Mouse (Mus musculus): ENCODE data around the gene Hist1h2ag. TPM values are rescaled to one million over a fixed set of nuclear protein-coding genes. Genes with fewer than 3 reads are reported as not detected.
"Not testable (repeated sequence)": the region's sequence is repeated elsewhere in the genome, so short reads cannot be mapped to it uniquely, and the experiment has no call there.

Gene Hist1h2ag
- 10.2 and 14.1 TPM in 2 replicates for polyA plus RNA-seq (2012; rRNA removed)

DNA sequence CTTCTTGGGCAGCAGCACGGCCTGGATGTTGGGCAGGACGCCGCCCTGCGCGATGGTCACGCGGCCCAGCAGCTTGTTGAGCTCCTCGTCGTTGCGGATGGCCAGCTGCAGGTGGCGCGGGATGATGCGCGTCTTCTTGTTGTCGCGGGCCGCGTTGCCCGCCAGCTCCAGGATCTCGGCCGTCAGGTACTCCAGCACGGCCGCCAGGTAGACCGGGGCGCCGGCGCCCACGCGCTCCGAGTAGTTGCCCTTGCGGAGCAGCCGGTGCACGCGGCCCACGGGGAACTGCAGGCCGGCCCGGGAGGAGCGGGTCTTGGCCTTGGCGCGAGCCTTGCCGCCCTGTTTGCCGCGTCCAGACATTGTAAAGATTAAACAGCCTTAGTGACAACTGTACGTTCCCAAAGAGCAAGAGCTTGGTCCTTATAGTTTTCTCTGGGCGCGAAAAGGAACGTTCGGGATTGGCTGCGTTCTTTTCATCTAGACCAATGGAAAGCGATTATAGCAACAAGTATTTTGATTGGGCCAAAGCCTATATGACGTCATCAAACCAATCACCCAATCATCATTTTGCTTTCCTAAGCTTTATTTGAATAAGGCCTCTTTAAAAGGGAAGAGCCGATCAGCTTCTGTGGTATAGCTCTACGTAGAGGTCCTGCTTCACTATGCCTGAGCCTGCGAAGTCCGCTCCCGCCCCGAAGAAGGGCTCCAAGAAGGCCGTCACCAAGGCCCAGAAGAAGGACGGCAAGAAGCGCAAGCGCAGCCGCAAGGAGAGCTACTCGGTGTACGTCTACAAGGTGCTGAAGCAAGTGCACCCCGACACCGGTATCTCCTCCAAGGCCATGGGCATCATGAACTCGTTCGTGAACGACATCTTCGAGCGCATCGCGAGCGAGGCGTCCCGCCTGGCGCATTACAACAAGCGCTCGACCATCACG lies at the start of gene Hist1h2ag, which contains the start of gene Hist1h2bj:
Gene Hist1h2ag, minus strand, starts transcription at position 377 of the 935 bp plus-strand sequence.
Gene Hist1h2bj, plus strand, starts transcription at position 647 of the 935 bp plus-strand sequence.
- peak within 1 kb of the TSS; percentile 89 for H3K27ac ChIP-seq (ENCODE audit: insufficient read depth, low read length)
- H3K4me1 ChIP-seq (ENCODE audit: control insufficient read depth, insufficient read depth, insufficient read length); H3K27me3 ChIP-seq (ENCODE audit: control insufficient read depth, insufficient read depth, low read length); H3K36me3 ChIP-seq (ENCODE audit: control insufficient read depth, insufficient read depth, low read length): not testable (repeated sequence)
- peak within 1 kb of the TSS; percentile 51 for H3K4me3 ChIP-seq (ENCODE audit: extremely low read depth, insufficient read depth, insufficient read length)
- under 1% methylated on average over 51 of the region's 80 CpGs for WGBS
- DNase-seq (ENCODE audit: low read depth in 1 of 2, low spot score in 2 of 2), result peak; percentile 78 to 97
- TF ChIP-seq POLR2A (IDR thresholded peaks at IDR 0.05; ENCODE audit: low read depth, low read length), result peak; percentile 83

DNA sequence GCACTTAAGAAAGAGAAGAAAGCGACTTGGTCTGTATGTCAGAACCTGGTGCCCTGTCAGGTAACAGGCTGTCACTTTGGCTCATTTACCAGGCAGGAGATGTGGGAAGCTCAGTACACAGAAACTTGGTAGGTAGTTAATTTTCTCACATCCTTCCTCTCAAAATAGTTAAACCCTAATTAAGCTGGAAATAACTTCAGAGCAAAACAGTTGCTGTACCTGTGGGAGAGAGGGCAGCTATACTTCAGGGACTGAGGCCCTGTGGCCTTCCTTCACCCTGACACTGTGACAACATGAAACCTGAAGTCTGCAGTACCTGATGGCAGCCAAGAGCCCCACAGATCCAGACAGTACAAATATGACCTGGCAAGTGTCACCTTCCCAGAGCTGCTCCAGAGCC lies 41.4 kb upstream of the Hist1h2ag start, which contains the start of gene Vmn1r188:
Gene Vmn1r188, plus strand, starts transcription at position 301 of the 400 bp plus-strand sequence.
- 85% methylated on average over 1 of the region's 1 CpGs for WGBS
- DNase-seq (ENCODE audit: low read depth in 1 of 2, low spot score in 2 of 2); H3K27me3 ChIP-seq (ENCODE audit: control insufficient read depth, insufficient read depth, low read length); H3K4me1 ChIP-seq (ENCODE audit: control insufficient read depth, insufficient read depth, insufficient read length); H3K4me3 ChIP-seq (ENCODE audit: extremely low read depth, insufficient read depth, insufficient read length); H3K36me3 ChIP-seq (ENCODE audit: control insufficient read depth, insufficient read depth, low read length); H3K27ac ChIP-seq (ENCODE audit: insufficient read depth, low read length): not testable (repeated sequence)

DNA sequence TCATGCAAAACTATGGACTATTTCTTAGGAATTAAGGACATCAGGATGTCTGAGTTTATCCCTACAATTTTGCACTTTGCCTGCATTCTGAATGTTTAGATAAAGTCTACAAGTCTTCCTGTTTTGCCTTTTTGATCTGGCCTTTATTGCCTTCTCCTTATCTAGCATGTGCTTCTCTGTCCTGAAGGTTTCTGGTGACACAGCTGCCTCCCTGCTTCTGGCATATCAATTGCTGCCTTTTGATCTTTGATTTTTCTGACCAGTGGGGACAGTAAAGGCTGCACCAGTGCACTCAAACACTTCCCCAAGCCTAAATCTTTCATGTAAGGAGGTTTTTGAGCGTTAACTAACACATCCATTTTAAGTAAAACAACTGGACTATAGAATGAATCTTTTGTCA lies 20.7 kb upstream of the Hist1h2ag start:
- Histone ChIP-seq H3K36me3 (ENCODE audit: control insufficient read depth, insufficient read depth, low read length) (no peaks in the 10 kb centered on the region), H3K4me3 (ENCODE audit: extremely low read depth, insufficient read depth, insufficient read length) (no peak overlapping the region)
- no peak for TF ChIP-seq CTCF (IDR thresholded peaks at IDR 0.05; ENCODE audit: extremely low read depth, insufficient read depth, insufficient read length, insufficient replicate concordance)
- TF ChIP-seq POLR2A (IDR thresholded peaks at IDR 0.05; ENCODE audit: low read depth, low read length), result no peak

DNA sequence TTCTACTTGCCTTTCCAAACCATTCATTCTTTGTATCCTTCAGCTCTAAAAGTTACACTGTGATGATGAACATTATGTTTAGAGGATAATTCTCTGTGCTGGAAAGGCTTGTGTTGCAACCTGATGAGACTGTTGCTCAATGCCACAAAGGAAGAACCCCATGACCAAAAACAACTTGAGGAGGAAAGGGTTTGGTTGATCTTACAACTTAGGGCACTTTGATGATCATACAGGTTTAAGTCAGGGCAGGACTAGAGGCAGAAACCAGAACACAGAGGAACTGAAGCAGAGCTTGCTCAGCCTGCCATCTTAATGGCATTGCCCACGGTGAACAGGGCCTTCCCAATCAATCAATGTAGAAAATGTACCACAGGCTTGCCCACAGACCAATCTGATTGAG lies 18.7 kb upstream of the Hist1h2ag start:
- no peaks in the 10 kb centered on the region for H3K4me1 ChIP-seq (ENCODE audit: control insufficient read depth, insufficient read depth, insufficient read length)
- H3K36me3 ChIP-seq (ENCODE audit: control insufficient read depth, insufficient read depth, low read length), result no peaks in the 10 kb centered on the region
- no peak for TF ChIP-seq POLR2A (IDR thresholded peaks at IDR 0.05; ENCODE audit: low read depth, low read length)
- no peak for TF ChIP-seq CTCF (IDR thresholded peaks at IDR 0.05; ENCODE audit: extremely low read depth, insufficient read depth, insufficient read length, insufficient replicate concordance)
- 66% methylated on average over 1 of the region's 1 CpGs for WGBS
- H3K27me3 ChIP-seq (ENCODE audit: control insufficient read depth, insufficient read depth, low read length), result no peaks in the 10 kb centered on the region
- DNase-seq (ENCODE audit: low read depth in 1 of 2, low spot score in 2 of 2), result no peak
- no peak overlapping the region for H3K27ac ChIP-seq (ENCODE audit: insufficient read depth, low read length)
- no peak overlapping the region for H3K4me3 ChIP-seq (ENCODE audit: extremely low read depth, insufficient read depth, insufficient read length)

More for the DNA sequence above, 20.7 kb upstream of the Hist1h2ag start:
- Histone ChIP-seq H3K27ac (ENCODE audit: insufficient read depth, low read length) (no peak overlapping the region), H3K4me1 (ENCODE audit: control insufficient read depth, insufficient read depth, insufficient read length) (no peaks in the 10 kb centered on the region), H3K27me3 (ENCODE audit: control insufficient read depth, insufficient read depth, low read length) (no peaks in the 10 kb centered on the region)
- whole genome bisulfite sequencing, result 52% methylated on average over 1 of the region's 1 CpGs
- DNase-seq (ENCODE audit: low read depth in 1 of 2, low spot score in 2 of 2), result no peak

DNA sequence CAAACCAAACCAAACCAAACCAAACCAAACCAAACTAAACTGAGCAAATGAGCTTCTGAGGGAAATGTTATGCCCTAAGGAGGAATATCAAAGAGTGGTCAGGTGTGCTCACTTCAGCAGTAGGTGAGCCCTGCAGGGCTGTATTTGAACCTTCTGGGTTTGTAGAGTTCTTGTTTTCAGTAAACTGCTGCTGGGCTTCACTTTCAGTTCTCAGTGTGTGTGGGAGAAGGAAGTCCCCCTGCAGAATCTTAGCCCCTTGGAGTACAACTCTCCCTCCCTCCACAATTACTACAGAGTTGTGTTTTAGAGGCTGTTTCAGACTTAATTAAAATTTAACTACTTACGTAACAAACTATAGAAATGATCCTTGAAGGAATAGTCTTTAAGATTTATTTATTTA lies 11.0 kb upstream of the Hist1h2ag start:
- H3K36me3 ChIP-seq (ENCODE audit: control insufficient read depth, insufficient read depth, low read length), result no peaks in the 10 kb centered on the region
- H3K4me3 ChIP-seq (ENCODE audit: extremely low read depth, insufficient read depth, insufficient read length), result no peak overlapping the region
- TF ChIP-seq CTCF (IDR thresholded peaks at IDR 0.05; ENCODE audit: extremely low read depth, insufficient read depth, insufficient read length, insufficient replicate concordance) (no peak), POLR2A (IDR thresholded peaks at IDR 0.05; ENCODE audit: low read depth, low read length) (no peak)
- no peaks in the 10 kb centered on the region for H3K27me3 ChIP-seq (ENCODE audit: control insufficient read depth, insufficient read depth, low read length)
- no peaks in the 10 kb centered on the region; the same call in none of the 2 replicates for H3K4me1 ChIP-seq (ENCODE audit: control insufficient read depth, insufficient read depth, insufficient read length)
- H3K27ac ChIP-seq (ENCODE audit: insufficient read depth, low read length), result no peak overlapping the region
- 91% methylated on average over 1 of the region's 1 CpGs for WGBS
- no peak for DNase-seq (ENCODE audit: low read depth in 1 of 2, low spot score in 2 of 2)

DNA sequence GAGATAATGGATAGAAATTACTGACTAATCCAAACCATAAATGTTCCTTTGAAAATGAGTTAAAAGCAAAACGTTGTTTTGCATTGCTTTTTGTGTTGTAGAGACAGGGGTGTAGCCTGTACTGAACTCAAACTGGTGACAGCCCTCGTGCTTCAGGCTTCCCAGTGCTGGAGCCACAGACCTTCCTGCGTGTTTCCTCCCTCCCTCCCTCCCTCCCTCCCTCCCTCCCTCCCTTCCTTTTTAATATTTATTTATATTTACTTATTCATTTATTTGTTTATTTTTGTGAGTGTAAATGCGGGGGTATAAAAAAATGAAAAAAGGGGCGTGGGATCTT lies 8.7 kb upstream of the Hist1h2ag start:
- 10% methylated on average over 5 of the region's 5 CpGs for WGBS
- Histone ChIP-seq H3K27ac (ENCODE audit: insufficient read depth, low read length) (no peak overlapping the region), H3K36me3 (ENCODE audit: control insufficient read depth, insufficient read depth, low read length) (no peaks in the 10 kb centered on the region), H3K4me3 (ENCODE audit: extremely low read depth, insufficient read depth, insufficient read length) (no peak overlapping the region), H3K4me1 (ENCODE audit: control insufficient read depth, insufficient read depth, insufficient read length) (no peaks in the 10 kb centered on the region; the same call in none of the 2 replicates), H3K27me3 (ENCODE audit: control insufficient read depth, insufficient read depth, low read length) (no peaks in the 10 kb centered on the region)
- no peak for DNase-seq (ENCODE audit: low read depth in 1 of 2, low spot score in 2 of 2)
- no peak for TF ChIP-seq CTCF (IDR thresholded peaks at IDR 0.05; ENCODE audit: extremely low read depth, insufficient read depth, insufficient read length, insufficient replicate concordance)
- no peak for TF ChIP-seq POLR2A (IDR thresholded peaks at IDR 0.05; ENCODE audit: low read depth, low read length)
